Mouse (Mus musculus): ENCODE measurements around the gene Zic1. TPM values are rescaled to one million over a fixed set of nuclear protein-coding genes. Genes with fewer than 3 reads are reported as not detected.
A peak's percentile ranks its signal among the peaks of the same experiment; 100 is the strongest.

Zic1 gene
- polyA plus RNA-seq, 1 experiment from 2014 or later, result 8.0 TPM

GRCm38 (mm10) chr9:91351961-91352411 is 13.6 kb downstream of the Zic1 start:
- Histone ChIP-seq H3K36me3 (ENCODE audit: control insufficient read depth, insufficient read depth) (no peaks in the 10 kb centered on the region), H3K4me2 (ENCODE audit: low read length) (peak overlapping the region; percentile 19), H3K9ac (replicated peaks; ENCODE audit: low read depth, low read length) (peak overlapping the region; percentile 3; the same call in 1 of the 2 replicates), H3K4me3 (replicated peaks; ENCODE audit: low read length) (no peak overlapping the region), H3K4me1 (replicated peaks; ENCODE audit: control insufficient read depth, insufficient read depth, low read length) (peaks cover 19% of the 10 kb centered on the region), H3K9me3 (ENCODE audit: control insufficient read depth, low read length) (no peaks in the 10 kb centered on the region), H3K27me3 (replicated peaks; ENCODE audit: control insufficient read depth, insufficient read depth, low read length) (peaks cover 37% of the 10 kb centered on the region), H3K27ac (ENCODE audit: low read length) (peak overlapping the region; percentile 25; the same call in 1 of the 2 replicates)
- WGBS, result 16% methylated on average over 13 of the region's 13 CpGs
- no peak for ATAC-seq

- H3K27ac ChIP-seq (ENCODE audit: low read length), result peak overlapping the region; percentile 49
- peak overlapping the region; percentile 36 for H3K4me2 ChIP-seq (ENCODE audit: low read length)
- H3K9me3 ChIP-seq (ENCODE audit: control insufficient read depth, low read length), result no peaks in the 10 kb centered on the region
- H3K9ac ChIP-seq (replicated peaks; ENCODE audit: low read depth, low read length), result peak overlapping the region; percentile 23; the same call in 1 of the 2 replicates
- peaks cover 35% of the 10 kb centered on the region for H3K27me3 ChIP-seq (replicated peaks; ENCODE audit: control insufficient read depth, insufficient read depth, low read length)
- ATAC-seq, result no peak
- peaks cover 19% of the 10 kb centered on the region for H3K4me1 ChIP-seq (replicated peaks; ENCODE audit: control insufficient read depth, insufficient read depth, low read length)
- no peaks in the 10 kb centered on the region for H3K36me3 ChIP-seq (ENCODE audit: control insufficient read depth, insufficient read depth)
- 18% methylated on average over 5 of the region's 5 CpGs for WGBS
- H3K4me3 ChIP-seq (replicated peaks; ENCODE audit: low read length), result peak overlapping the region; percentile 33
These were observed 14.2 kb downstream of the Zic1 start for GRCm38 (mm10) chr9:91351361-91351760.

- 2% methylated on average over 14 of the region's 14 CpGs for WGBS
- no peaks in the 10 kb centered on the region for H3K36me3 ChIP-seq (ENCODE audit: control insufficient read depth, insufficient read depth)
- H3K4me2 ChIP-seq (ENCODE audit: low read length), result peak overlapping the region; percentile 36
- H3K27me3 ChIP-seq (replicated peaks; ENCODE audit: control insufficient read depth, insufficient read depth, low read length), result peaks cover 33% of the 10 kb centered on the region
- peaks cover 17% of the 10 kb centered on the region for H3K4me1 ChIP-seq (replicated peaks; ENCODE audit: control insufficient read depth, insufficient read depth, low read length)
- no peaks in the 10 kb centered on the region for H3K9me3 ChIP-seq (ENCODE audit: control insufficient read depth, low read length)
- H3K9ac ChIP-seq (replicated peaks; ENCODE audit: low read depth, low read length), result peak overlapping the region; percentile 23
- H3K27ac ChIP-seq (ENCODE audit: low read length), result peak overlapping the region; percentile 49
- ATAC-seq, result peak; percentile 32
- H3K4me3 ChIP-seq (replicated peaks; ENCODE audit: low read length), result peak overlapping the region; percentile 33
These were observed 14.7 kb downstream of the Zic1 start for GRCm38 (mm10) chr9:91350861-91351291.

GRCm38 (mm10) chr9:91350211-91350791 is 15.3 kb downstream of the Zic1 start:
- H3K4me3 ChIP-seq (replicated peaks; ENCODE audit: low read length), result peak overlapping the region; percentile 33
- no peaks in the 10 kb centered on the region for H3K36me3 ChIP-seq (ENCODE audit: control insufficient read depth, insufficient read depth)
- ATAC-seq, result no peak
- 10% methylated on average over 16 of the region's 16 CpGs for WGBS
- H3K27ac ChIP-seq (ENCODE audit: low read length), result peak overlapping the region; percentile 49
- H3K9me3 ChIP-seq (ENCODE audit: control insufficient read depth, low read length), result no peaks in the 10 kb centered on the region
- peaks cover 33% of the 10 kb centered on the region for H3K27me3 ChIP-seq (replicated peaks; ENCODE audit: control insufficient read depth, insufficient read depth, low read length)
- peaks cover 12% of the 10 kb centered on the region for H3K4me1 ChIP-seq (replicated peaks; ENCODE audit: control insufficient read depth, insufficient read depth, low read length)
- H3K9ac ChIP-seq (replicated peaks; ENCODE audit: low read depth, low read length), result peak overlapping the region; percentile 23; the same call in 1 of the 2 replicates
- peak overlapping the region; percentile 36 for H3K4me2 ChIP-seq (ENCODE audit: low read length)

- Histone ChIP-seq H3K9ac (replicated peaks; ENCODE audit: low read depth, low read length) (no peak overlapping the region), H3K4me2 (ENCODE audit: low read length) (no peak overlapping the region), H3K27me3 (replicated peaks; ENCODE audit: control insufficient read depth, insufficient read depth, low read length) (peaks cover 23% of the 10 kb centered on the region), H3K36me3 (ENCODE audit: control insufficient read depth, insufficient read depth) (no peaks in the 10 kb centered on the region), H3K9me3 (ENCODE audit: control insufficient read depth, low read length) (no peaks in the 10 kb centered on the region), H3K4me3 (replicated peaks; ENCODE audit: low read length) (no peak overlapping the region), H3K27ac (ENCODE audit: low read length) (no peak overlapping the region), H3K4me1 (replicated peaks; ENCODE audit: control insufficient read depth, insufficient read depth, low read length) (peaks cover 6% of the 10 kb centered on the region; the same call in 1 of the 2 replicates)
- ATAC-seq, result no peak
- 57% methylated on average over 1 of the region's 1 CpGs for WGBS
These were observed 16.9 kb downstream of the Zic1 start for GRCm38 (mm10) chr9:91348746-91349145.

GRCm38 (mm10) chr9:91347591-91347990 is 18.0 kb downstream of the Zic1 start:
- ATAC-seq, result no peak
- Histone ChIP-seq H3K27me3 (replicated peaks; ENCODE audit: control insufficient read depth, insufficient read depth, low read length) (peaks cover 21% of the 10 kb centered on the region), H3K9ac (replicated peaks; ENCODE audit: low read depth, low read length) (no peak overlapping the region), H3K27ac (ENCODE audit: low read length) (no peak overlapping the region), H3K9me3 (ENCODE audit: control insufficient read depth, low read length) (no peaks in the 10 kb centered on the region), H3K4me2 (ENCODE audit: low read length) (no peak overlapping the region), H3K36me3 (ENCODE audit: control insufficient read depth, insufficient read depth) (no peaks in the 10 kb centered on the region), H3K4me1 (replicated peaks; ENCODE audit: control insufficient read depth, insufficient read depth, low read length) (0 out of 2 replicates have a peak, but pooled peaks cover 4% of the 10 kb centered on the region), H3K4me3 (replicated peaks; ENCODE audit: low read length) (no peak overlapping the region)
- 69% methylated on average over 2 of the region's 2 CpGs for WGBS

Other genes starting within 250 kb of the Zic1 start
- gene Zic4, start 3.4 kb downstream of the Zic1 start, polyA plus RNA-seq (2015; fragmentation: Nextera tagmentation; extraction: Ambion mirVana), result 28.3 and 47.6 TPM in 2 replicates